Mouse (Mus musculus): ENCODE measurements at regions not wholly inside any gene's neighbourhood (a gene's known extent, or its start where the extent isn't known, plus 50 kb on each side); places are given as distances from the start of the nearest gene placed in this dataset. TPM values are rescaled to one million over a fixed set of nuclear protein-coding genes. Genes with fewer than 3 reads are reported as not detected.

- WGBS = 28% methylated on average over 1 of the region's 1 CpGs
- no peak overlapping the region for H3K27ac ChIP-seq
- ATAC-seq (replicated peaks; ENCODE audit: insufficient number of reproducible peaks, insufficient read depth, low FRiP score, low read depth) = no peak
- H3K36me3 ChIP-seq = no peaks in the 10 kb centered on the region
- H3K4me3 ChIP-seq = no peak overlapping the region
- H3K9me3 ChIP-seq (replicated peaks) = no peaks in the 10 kb centered on the region
- no peaks in the 10 kb centered on the region for H3K4me1 ChIP-seq (replicated peaks)
- no peak overlapping the region for H3K4me2 ChIP-seq
- H3K27me3 ChIP-seq = peaks cover 43% of the 10 kb centered on the region
- no peak overlapping the region for H3K9ac ChIP-seq
These were observed 91.7 kb upstream of the Tmem260 start for GRCm38 (mm10) chr14:48354176-48354575.

DNA sequence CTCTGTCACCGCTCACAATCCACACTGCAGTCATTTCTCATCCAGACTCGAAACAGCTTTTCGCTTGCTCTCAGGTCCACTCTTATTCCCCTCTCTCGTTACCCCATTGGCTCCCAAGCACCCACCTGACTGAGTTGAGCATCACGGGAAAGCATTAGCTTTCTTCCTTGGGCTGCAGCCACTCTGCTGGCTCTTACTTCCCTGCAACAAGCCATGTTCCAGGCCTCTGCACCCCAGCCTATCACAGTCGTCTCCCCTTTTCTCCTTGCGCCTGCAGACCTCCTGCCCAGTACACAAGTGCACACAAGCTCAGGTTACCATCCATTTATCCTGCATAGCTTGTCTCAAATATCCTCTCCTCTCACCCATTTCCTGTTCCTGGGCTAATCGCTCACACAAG lies 88.5 kb upstream of the Tmem260 start:
- peaks cover 61% of the 10 kb centered on the region for H3K27me3 ChIP-seq
- H3K36me3 ChIP-seq = no peaks in the 10 kb centered on the region
- H3K27ac ChIP-seq = no peak overlapping the region
- no peak overlapping the region for H3K9ac ChIP-seq
- no peaks in the 10 kb centered on the region for H3K4me1 ChIP-seq (replicated peaks)
- H3K4me3 ChIP-seq = no peak overlapping the region
- no peaks in the 10 kb centered on the region for H3K9me3 ChIP-seq (replicated peaks)
- 69% methylated on average over 8 of the region's 8 CpGs for WGBS
- no peak overlapping the region for H3K4me2 ChIP-seq
- ATAC-seq (replicated peaks; ENCODE audit: insufficient number of reproducible peaks, insufficient read depth, low FRiP score, low read depth) = no peak

- H3K9me3 ChIP-seq (replicated peaks) = no peaks in the 10 kb centered on the region
- no peak for ATAC-seq (replicated peaks; ENCODE audit: insufficient number of reproducible peaks, insufficient read depth, low FRiP score, low read depth)
- H3K4me2 ChIP-seq = no peak overlapping the region
- 38% methylated on average over 12 of the region's 12 CpGs for WGBS
- H3K4me3 ChIP-seq = no peak overlapping the region
- no peak overlapping the region for H3K9ac ChIP-seq
- no peak overlapping the region for H3K27ac ChIP-seq
- H3K4me1 ChIP-seq (replicated peaks) = no peaks in the 10 kb centered on the region
- H3K36me3 ChIP-seq = no peaks in the 10 kb centered on the region
- peaks cover 61% of the 10 kb centered on the region for H3K27me3 ChIP-seq
These were observed 87.3 kb upstream of the Tmem260 start for GRCm38 (mm10) chr14:48358487-48359159.

- WGBS = 87% methylated on average over 7 of the region's 7 CpGs
These were observed 84.1 kb upstream of the Tmem260 start for GRCm38 (mm10) chr14:48361820-48362219.

GRCm38 (mm10) chr14:48367006-48367405 lies 78.9 kb upstream of the Tmem260 start:
- Histone ChIP-seq H3K9me3 (replicated peaks) (no peaks in the 10 kb centered on the region), H3K36me3 (no peaks in the 10 kb centered on the region), H3K27me3 (no peaks in the 10 kb centered on the region; the same call in 1 of the 2 replicates), H3K4me3 (no peak overlapping the region), H3K4me2 (no peak overlapping the region), H3K9ac (no peak overlapping the region), H3K4me1 (replicated peaks) (no peaks in the 10 kb centered on the region), H3K27ac (no peak overlapping the region)
- WGBS = 16% methylated on average over 7 of the region's 7 CpGs
- no peak for ATAC-seq (replicated peaks; ENCODE audit: insufficient number of reproducible peaks, insufficient read depth, low FRiP score, low read depth)

More at GRCm38 (mm10) chr14:48361820-48362219, 84.1 kb upstream of the Tmem260 start:
- Histone ChIP-seq H3K36me3 (no peaks in the 10 kb centered on the region), H3K9me3 (replicated peaks) (no peaks in the 10 kb centered on the region), H3K9ac (no peak overlapping the region), H3K27me3 (peaks cover 41% of the 10 kb centered on the region), H3K4me2 (no peak overlapping the region), H3K4me3 (no peak overlapping the region), H3K27ac (no peak overlapping the region), H3K4me1 (replicated peaks) (no peaks in the 10 kb centered on the region)
- ATAC-seq (replicated peaks; ENCODE audit: insufficient number of reproducible peaks, insufficient read depth, low FRiP score, low read depth) = no peak

GRCm38 (mm10) chr14:48370322-48370721 lies 75.6 kb upstream of the Tmem260 start:
- no peak overlapping the region for H3K4me3 ChIP-seq
- 2% methylated on average over 1 of the region's 1 CpGs for WGBS
- no peaks in the 10 kb centered on the region for H3K9me3 ChIP-seq (replicated peaks)
- no peak overlapping the region for H3K27ac ChIP-seq
- H3K9ac ChIP-seq = no peak overlapping the region
- H3K36me3 ChIP-seq = no peaks in the 10 kb centered on the region
- ATAC-seq (replicated peaks; ENCODE audit: insufficient number of reproducible peaks, insufficient read depth, low FRiP score, low read depth) = no peak
- no peaks in the 10 kb centered on the region for H3K4me1 ChIP-seq (replicated peaks)
- no peak overlapping the region for H3K4me2 ChIP-seq
- H3K27me3 ChIP-seq = no peaks in the 10 kb centered on the region; the same call in 1 of the 2 replicates

GRCm38 (mm10) chr14:48371766-48372165 lies 74.2 kb upstream of the Tmem260 start:
- no peaks in the 10 kb centered on the region for H3K4me1 ChIP-seq (replicated peaks)
- no peak overlapping the region for H3K4me3 ChIP-seq
- no peak for ATAC-seq (replicated peaks; ENCODE audit: insufficient number of reproducible peaks, insufficient read depth, low FRiP score, low read depth)
- no peak overlapping the region for H3K27ac ChIP-seq
- H3K27me3 ChIP-seq = no peaks in the 10 kb centered on the region; the same call in 1 of the 2 replicates
- 54% methylated on average over 5 of the region's 5 CpGs for WGBS
- H3K4me2 ChIP-seq = no peak overlapping the region
- H3K9ac ChIP-seq = no peak overlapping the region
- H3K36me3 ChIP-seq = no peaks in the 10 kb centered on the region
- H3K9me3 ChIP-seq (replicated peaks) = no peaks in the 10 kb centered on the region

DNA sequence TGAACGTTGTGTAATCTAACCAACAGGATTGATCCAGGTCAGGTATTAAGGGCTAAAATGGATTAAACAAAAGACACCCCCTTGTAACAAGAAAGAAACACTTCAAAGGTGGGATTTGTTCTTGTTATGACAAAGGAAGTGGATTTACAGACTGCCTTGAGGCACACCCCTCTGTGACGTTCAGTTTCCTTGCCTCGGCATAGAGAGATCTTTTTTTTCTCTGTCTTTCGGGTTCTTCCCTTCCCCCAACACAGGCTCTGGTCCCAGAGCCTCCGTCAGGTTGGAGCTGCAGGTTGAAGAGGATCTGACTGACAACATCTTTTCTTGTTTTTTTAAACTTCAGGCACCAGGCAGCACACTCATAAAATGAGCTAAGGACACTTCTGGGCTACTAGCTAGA lies 69.8 kb upstream of the Tmem260 start:
- no peak overlapping the region for H3K9ac ChIP-seq
- no peak overlapping the region for H3K27ac ChIP-seq
- ATAC-seq (replicated peaks; ENCODE audit: insufficient number of reproducible peaks, insufficient read depth, low FRiP score, low read depth) = no peak
- no peak overlapping the region for H3K4me2 ChIP-seq
- no peaks in the 10 kb centered on the region for H3K27me3 ChIP-seq
- no peak overlapping the region for H3K4me3 ChIP-seq
- H3K9me3 ChIP-seq (replicated peaks) = no peaks in the 10 kb centered on the region
- no peaks in the 10 kb centered on the region for H3K36me3 ChIP-seq
- no peaks in the 10 kb centered on the region for H3K4me1 ChIP-seq (replicated peaks)
- 41% methylated on average over 5 of the region's 5 CpGs for WGBS

Small RNA genes in the stretch of these regions (microRNA-seq; reads per million reads assigned to microRNA genes)
- gene Gm23881 = not detected

Data from heart, embryonic 15.5 days (tissue).